Mouse (Mus musculus) megakaryocyte-erythroid progenitor cell, adult 5-6 weeks (primary cell): ENCODE results near the gene Gm42906. TPM values are rescaled to one million over a fixed set of nuclear protein-coding genes. Genes with fewer than 3 reads are reported as not detected.
A peak's percentile ranks its signal among the peaks of the same experiment; 100 is the strongest.

Experiments used
- ATAC-seq: replicated peaks from 2 replicates; pipeline ENCODE4 v1.8.0; 2016; ENCODE audit warnings: mild to moderate bottlenecking, inconsistent platforms; ENCODE audit not compliant: severe bottlenecking, poor library complexity, low FRiP score, low TSS enrichment
- total RNA-seq, 2 experiments: library from RNA; stranded (forward) in 1 of 2; stranded (reverse) in 1 of 2; fragments of 200-1000, 215-1000 nt in 1 of 2; fragments of >200 nt in 1 of 2; fragmentation: Nextera tagmentation in 1 of 2; gene quantifications; 2 replicates each; pipeline ENCODE4 v1.2.3; 2014 to 2017

Gene Gm42906
- total RNA-seq (2014; fragmentation: Nextera tagmentation) (not detected in 2 replicates), total RNA-seq (2017) (not detected in 2 replicates)

DNA sequence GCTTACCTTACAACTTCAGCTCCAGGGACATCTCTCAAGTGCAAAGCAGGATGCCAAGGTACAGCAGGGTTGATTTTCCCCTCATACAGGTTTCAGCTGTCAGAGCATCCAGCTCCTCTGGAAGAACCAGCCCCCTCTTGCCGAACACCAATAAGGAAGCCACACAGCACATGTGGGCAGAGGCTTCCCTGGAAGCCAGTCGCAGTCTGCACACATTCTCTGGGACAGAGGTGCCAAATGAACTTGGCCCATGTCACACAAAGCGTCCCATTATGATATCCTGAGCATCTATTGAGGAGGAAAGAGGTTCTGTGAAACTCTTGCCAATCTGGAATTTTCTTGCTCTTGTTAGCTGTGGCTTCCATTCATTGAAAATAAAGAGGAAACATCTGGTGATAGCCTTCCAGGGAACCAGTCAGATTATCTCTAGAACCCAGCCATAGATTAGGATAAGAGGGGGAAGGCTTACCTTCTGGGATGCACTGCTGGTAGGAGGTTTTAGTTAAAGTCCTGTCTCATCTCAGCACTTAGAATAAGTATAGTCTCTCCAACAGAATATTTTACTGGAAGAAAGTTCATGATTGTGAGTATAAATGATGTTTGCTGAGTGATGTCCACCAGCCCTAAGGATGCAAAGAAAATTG, at the start of gene Gm42906:
Gene Gm42906 (minus strand): TSS at position 51 of the 644 bp plus-strand sequence.
- no peak for ATAC-seq

- ATAC-seq: 0 out of 2 replicates have a peak, but pooled peaks have one; percentile 75
Measured at GRCm38 (mm10) chr5:151445695-151446094, 17.7 kb upstream of the Gm42906 start.

DNA sequence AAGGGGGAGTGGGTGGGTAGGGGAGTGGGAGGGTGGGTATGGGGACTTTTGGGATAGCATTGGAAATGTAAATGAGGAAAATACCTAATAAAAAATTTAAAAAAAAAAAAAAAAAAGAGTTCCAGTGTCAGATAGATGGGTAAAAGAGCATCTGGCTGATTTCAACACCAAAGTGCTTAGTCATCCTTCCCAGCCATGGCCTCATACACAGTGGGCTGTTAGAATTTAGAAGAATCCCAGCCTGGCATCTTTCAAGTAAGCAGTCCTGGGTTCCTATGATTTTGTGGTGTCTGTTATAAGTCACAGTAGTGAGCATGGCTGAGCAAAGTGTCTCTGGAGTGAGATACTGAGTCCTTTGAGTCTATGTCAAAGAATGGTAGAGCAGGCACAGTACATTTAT, 7.1 kb upstream of the Gm42906 start:
- no peak for ATAC-seq

- no peak for ATAC-seq
Measured at GRCm38 (mm10) chr5:151426466-151426865, 1.5 kb downstream of the Gm42906 start.

DNA sequence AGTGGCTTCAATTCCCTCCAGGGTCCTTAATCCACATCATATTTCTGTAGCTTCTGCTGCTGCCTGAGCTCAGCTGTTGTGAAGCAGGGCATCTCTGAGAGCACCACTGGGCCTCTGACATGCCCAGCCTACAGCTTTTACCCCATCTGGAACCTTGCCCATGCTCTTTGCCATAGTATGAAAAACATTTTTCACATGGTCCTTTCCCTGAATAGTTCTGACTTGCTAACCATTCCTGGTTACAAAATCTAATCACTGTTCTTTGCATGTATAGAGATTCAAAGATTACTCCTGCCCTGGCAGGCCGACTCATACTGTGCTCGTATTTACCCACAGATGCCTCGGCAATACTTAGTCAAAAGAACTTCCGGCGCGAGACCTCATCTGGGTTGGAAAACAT, 5.3 kb downstream of the Gm42906 start:
- no peak for ATAC-seq

- ATAC-seq: no peak
Measured at GRCm38 (mm10) chr5:151421859-151422258, 6.1 kb downstream of the Gm42906 start.

DNA sequence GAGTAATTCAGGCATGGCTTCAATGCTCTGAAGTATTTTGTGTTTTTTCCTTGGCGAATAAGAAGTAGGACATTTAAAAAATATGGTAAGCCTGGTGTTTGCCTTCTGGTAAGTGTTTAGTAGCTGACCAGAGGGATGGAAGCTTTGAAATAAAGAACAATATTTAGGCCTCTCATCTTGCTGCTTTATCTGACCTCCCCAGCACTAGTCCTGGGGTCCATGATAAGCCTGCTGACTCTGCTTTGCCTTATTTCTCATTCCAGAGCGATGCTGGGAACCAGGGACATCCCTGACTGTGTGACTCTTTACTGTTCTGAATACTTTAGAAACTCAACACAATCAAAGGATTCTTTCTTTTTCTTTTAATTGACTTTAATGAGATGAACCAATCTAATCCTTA, 9.4 kb downstream of the Gm42906 start:
- ATAC-seq: 0 out of 2 replicates have a peak, but pooled peaks have one; percentile 36

- no peak for ATAC-seq
Measured at GRCm38 (mm10) chr5:151417421-151418038, 10.4 kb downstream of the Gm42906 start.

- no peak for ATAC-seq
Measured at GRCm38 (mm10) chr5:151416988-151417387, 11.0 kb downstream of the Gm42906 start.

DNA sequence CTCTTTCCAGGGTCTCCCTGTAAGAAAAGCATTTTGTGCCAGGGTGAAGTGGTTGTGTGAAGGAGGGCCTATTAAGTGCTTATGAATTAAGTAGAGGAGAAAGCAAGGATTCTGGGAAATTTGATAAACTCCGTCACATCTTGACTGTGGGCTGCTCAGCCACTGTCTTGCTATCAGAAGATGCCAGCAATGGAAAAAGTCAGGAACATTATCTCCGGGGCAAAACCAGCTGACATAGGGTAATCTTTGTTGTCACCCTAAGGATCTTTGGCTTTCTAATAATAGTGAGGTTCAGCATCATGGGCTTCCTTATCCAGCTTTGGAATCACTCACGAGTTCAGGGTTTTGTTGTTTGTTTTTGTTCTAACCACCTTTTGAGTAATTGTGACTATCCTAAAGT, 14.3 kb downstream of the Gm42906 start:
- peak; percentile 54 for ATAC-seq

- peak; percentile 30 for ATAC-seq
Measured at GRCm38 (mm10) chr5:151412666-151413463, 15.1 kb downstream of the Gm42906 start.

- no peak for ATAC-seq
Measured at GRCm38 (mm10) chr5:151410006-151410405, 18.0 kb downstream of the Gm42906 start.

DNA sequence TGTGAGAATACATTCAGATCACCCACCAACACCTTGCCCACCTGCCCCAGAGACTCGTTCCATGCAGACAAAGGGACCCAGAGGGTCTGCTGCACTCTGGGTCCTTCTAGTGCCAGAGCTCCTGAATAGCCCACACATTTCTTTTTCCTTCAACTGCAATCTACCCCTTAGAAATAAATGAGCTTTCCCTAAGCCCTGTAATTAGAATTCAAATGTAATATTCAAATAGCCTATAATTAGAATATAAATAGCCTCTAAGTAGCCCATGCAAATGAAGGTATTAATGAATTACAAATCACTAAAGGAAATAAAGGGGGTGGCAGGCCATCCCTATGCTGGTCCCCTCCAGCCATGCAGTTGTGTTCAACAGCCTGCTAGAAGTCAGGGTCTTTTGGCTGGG, 18.7 kb downstream of the Gm42906 start:
- ATAC-seq: no peak

- ATAC-seq: no peak
Measured at GRCm38 (mm10) chr5:151408124-151408900, 19.7 kb downstream of the Gm42906 start.

- ATAC-seq: no peak
Measured at GRCm38 (mm10) chr5:151407493-151407892, 20.5 kb downstream of the Gm42906 start.

DNA sequence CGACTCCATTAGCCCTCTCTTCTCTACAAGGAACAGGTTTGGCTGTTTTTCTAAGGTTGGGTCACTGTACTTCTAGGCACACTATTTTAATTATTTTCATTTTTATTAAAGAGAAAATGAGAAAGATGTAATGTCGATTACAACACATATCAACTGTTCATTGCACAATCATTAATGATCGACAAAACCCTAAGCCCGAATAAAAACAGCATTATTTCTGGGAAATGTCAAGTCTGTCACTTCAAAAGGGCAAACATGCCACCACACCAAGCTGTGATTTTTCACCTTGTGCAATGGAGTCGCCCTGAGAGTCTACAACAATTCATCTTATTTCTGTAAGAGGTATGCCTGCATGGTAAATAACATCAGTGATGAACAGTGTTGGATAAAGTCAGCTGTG, 21.7 kb downstream of the Gm42906 start:
- no peak for ATAC-seq

DNA sequence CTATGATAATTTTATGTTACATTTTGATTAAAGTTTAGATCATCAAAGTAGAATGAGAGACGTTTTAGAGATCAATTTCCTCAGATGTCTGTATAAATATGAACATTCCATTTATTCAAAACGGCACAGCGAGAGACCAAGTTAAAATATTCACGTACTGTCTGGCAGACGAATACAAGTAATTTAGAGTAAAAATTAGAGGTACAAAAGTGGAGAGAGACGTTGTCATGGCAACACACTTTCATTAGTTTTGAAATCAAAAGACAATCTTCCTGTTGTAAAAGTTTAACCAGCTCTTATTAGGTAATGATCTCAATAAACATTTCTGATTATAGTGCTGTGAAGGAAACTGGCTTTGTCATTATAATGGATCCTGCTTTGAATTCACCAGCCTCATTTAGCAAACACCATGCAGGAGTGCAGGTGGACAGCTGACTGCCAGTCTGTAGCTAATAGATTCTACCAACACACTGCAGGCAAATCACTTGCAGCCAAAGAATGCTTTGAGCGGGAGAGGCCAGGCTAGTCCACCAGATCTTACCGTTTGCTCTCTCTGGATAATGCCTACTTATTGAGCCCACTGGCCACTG, 22.6 kb downstream of the Gm42906 start:
- no peak for ATAC-seq

GRCm38 (mm10) chr5:151403586-151403985, 24.4 kb downstream of the Gm42906 start:
- no peak for ATAC-seq

- ATAC-seq: no peak
Measured at GRCm38 (mm10) chr5:151400557-151400944, 27.4 kb downstream of the Gm42906 start.
